Comparison of ENCODE assay signal across 26 mouse cellular contexts in the genomic region with DNA sequence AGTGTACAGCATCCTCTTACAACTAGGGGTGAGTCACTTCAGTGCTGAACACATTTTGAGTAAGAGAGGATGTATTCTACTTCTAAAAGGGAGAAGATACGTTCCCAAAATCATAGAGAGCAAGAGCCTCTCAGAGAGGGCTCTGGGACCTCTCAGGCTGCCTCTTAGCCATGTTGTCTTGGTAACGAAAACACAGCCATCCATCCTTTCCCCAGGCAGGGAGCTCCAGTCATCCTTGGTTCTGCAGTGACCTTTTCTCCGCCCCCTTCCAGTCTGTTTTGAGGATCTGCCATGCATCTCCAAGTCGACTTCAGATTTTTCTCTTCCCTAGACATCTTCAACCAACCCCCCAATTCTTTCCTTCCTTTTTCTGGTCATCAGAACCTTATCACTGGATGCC.
DNase-seq lines count a peak whose midpoint lies in the region; ATAC-seq and TF ChIP-seq lines count a peak whose summit lies in the region.
"Had no signal": no experiment of that assay in that cellular context is flagged by ENCODE, and none has a peak within 500 bp of the region (broad histone marks: within the 10 kb centered on the region; RNA-seq: fewer than 3 reads in every experiment).

No protein-coding gene starts in this region.

- no peak overlapping the region for H3K4me3 ChIP-seq in midbrain, postnatal 0 days (ENCODE audit: low read depth, low read length)
- H3K4me3 ChIP-seq: embryonic facial prominence, embryonic 12.5 days; forebrain, embryonic 12.5 days; heart, adult 2 months; heart, embryonic 13.5 days; hindbrain, embryonic 12.5 days; liver, embryonic 13.5 days; midbrain, embryonic 12.5 days; neural tube, embryonic 12.5 days had no signal

- H3K36me3 ChIP-seq in midbrain, postnatal 0 days (ENCODE audit: insufficient read depth, low read length), result no peaks in the 10 kb centered on the region
- H3K36me3 ChIP-seq: embryonic facial prominence, embryonic 12.5 days; forebrain, embryonic 12.5 days; heart, embryonic 13.5 days; hindbrain, embryonic 12.5 days; liver, embryonic 13.5 days; midbrain, embryonic 12.5 days; neural tube, embryonic 12.5 days had no signal

- no peak overlapping the region for H3K27ac ChIP-seq in midbrain, postnatal 0 days (ENCODE audit: low read depth, low read length)
- H3K27ac ChIP-seq: embryonic facial prominence, embryonic 12.5 days; forebrain, embryonic 12.5 days; heart, adult 2 months; heart, embryonic 13.5 days; hindbrain, embryonic 12.5 days; liver, embryonic 13.5 days; midbrain, embryonic 12.5 days; neural tube, embryonic 12.5 days had no signal

- TF ChIP-seq CTCF in midbrain, postnatal 0 days (IDR thresholded peaks at IDR 0.05), result no peak

- no peak overlapping the region for H3K4me2 ChIP-seq in midbrain, postnatal 0 days (ENCODE audit: low read depth, low read length, poor library complexity, severe bottlenecking)
- H3K4me2 ChIP-seq: embryonic facial prominence, embryonic 12.5 days; forebrain, embryonic 12.5 days; heart, embryonic 13.5 days; hindbrain, embryonic 12.5 days; liver, embryonic 13.5 days; midbrain, embryonic 12.5 days; neural tube, embryonic 12.5 days had no signal

- no peak for ATAC-seq in midbrain, postnatal 0 days (ENCODE audit: low FRiP score)
- ATAC-seq: CD4-positive, CD25-positive, alpha-beta regulatory T cell, adult 4 months; intestine, postnatal 0 days had no signal

- H3K27me3 ChIP-seq in midbrain, postnatal 0 days (ENCODE audit: insufficient read depth, low read length), result no peaks in the 10 kb centered on the region
- H3K27me3 ChIP-seq: embryonic facial prominence, embryonic 12.5 days; forebrain, embryonic 12.5 days; heart, embryonic 13.5 days; hindbrain, embryonic 12.5 days; liver, embryonic 13.5 days; midbrain, embryonic 12.5 days; neural tube, embryonic 12.5 days had no signal

- H3K4me1 ChIP-seq in midbrain, postnatal 0 days (ENCODE audit: insufficient read depth, low read length), result no peaks in the 10 kb centered on the region
- H3K4me1 ChIP-seq: embryonic facial prominence, embryonic 12.5 days; heart, embryonic 13.5 days; liver, embryonic 13.5 days; midbrain, embryonic 12.5 days; neural tube, embryonic 12.5 days had no signal

- 68% methylated on average over 4 of the region's 4 CpGs for WGBS in midbrain, postnatal 0 days

- intact Hi-C loops in left cerebral cortex, postnatal 25 days (cut with DNase I), result no loop called here

- no peak overlapping the region for H3K9ac ChIP-seq in midbrain, postnatal 0 days (replicated peaks; ENCODE audit: low read length, poor library complexity, severe bottlenecking)
- H3K9ac ChIP-seq: embryonic facial prominence, embryonic 12.5 days; forebrain, embryonic 12.5 days; heart, embryonic 13.5 days; hindbrain, embryonic 12.5 days; liver, embryonic 13.5 days; midbrain, embryonic 12.5 days; neural tube, embryonic 12.5 days had no signal

- no peaks in the 10 kb centered on the region for H3K9me3 ChIP-seq in midbrain, postnatal 0 days (ENCODE audit: low read length)
- H3K9me3 ChIP-seq: embryonic facial prominence, embryonic 12.5 days; forebrain, embryonic 12.5 days; heart, embryonic 13.5 days; hindbrain, embryonic 12.5 days; liver, embryonic 13.5 days; midbrain, embryonic 12.5 days; neural tube, embryonic 12.5 days had no signal

- peak; percentile 17 to 46 for DNase-seq in frontal cortex, adult 2 months (ENCODE audit: extremely low spot score in 1 of 2, low spot score in 1 of 2)
- no peak for DNase-seq in frontal cortex, postnatal 25 days (ENCODE audit: low spot score in 2 of 2)
- DNase-seq in layer of hippocampus, adult 9-11 months, result peak; percentile 47
- DNase-seq in layer of hippocampus, adult 9-10 months (ENCODE audit: low spot score), result no peak
- DNase-seq in MN1 (ENCODE audit: low spot score), result peak; percentile 28
- peak; percentile 30 to 70 for DNase-seq in left cerebral cortex, postnatal 25 days (ENCODE audit: low spot score in 2 of 2)
- DNase-seq in midbrain, postnatal 0 days (ENCODE audit: low spot score), result no peak
- DNase-seq: adrenal gland, adult 2 months; cerebellum, adult 11-12 months; cerebellum, postnatal 10 days; gastrocnemius, postnatal 25 days; heart, adult 2 months; kidney, postnatal 25 days; liver, embryonic 13.5 days; lung, adult 2 months; lung, postnatal 14 days; thymus, adult 2 months; thymus, postnatal 4 days had no signal

Comparison
In these comparisons a context has a peak if more than half of its experiments do, and no peak if none do; other contexts are left out.
1. DNase-seq: peak in frontal cortex, adult 2 months (2 of 2), layer of hippocampus, adult 9-11 months (single experiment), MN1 (single experiment) and left cerebral cortex, postnatal 25 days (2 of 2); none in frontal cortex, postnatal 25 days (0 of 2), layer of hippocampus, adult 9-10 months (single experiment) and midbrain, postnatal 0 days (single experiment).